In the genomic region with DNA sequence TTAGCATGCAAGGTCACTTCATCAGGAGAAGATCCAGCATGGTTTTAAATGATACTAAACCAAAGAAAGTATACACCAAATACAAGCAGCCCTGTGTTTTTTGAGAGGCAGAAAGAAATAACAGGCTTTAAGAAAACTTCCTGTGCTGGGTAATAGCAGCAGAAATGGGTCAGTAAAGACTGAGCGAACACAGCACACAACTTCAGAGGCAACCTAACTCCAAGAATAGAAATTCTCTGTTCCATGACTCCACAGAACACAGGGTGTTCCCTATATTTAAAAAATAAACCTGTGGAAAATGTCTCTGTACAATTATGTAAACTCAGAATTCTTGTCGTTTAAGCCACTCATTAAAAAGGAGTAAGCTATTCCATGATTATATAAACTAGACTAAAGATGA, we compare ENCODE assay signal across 17 mouse cellular contexts.
"Had no signal": no experiment of that assay in that cellular context is flagged by ENCODE, and none has a peak within 500 bp of the region (broad histone marks: within the 10 kb centered on the region; RNA-seq: fewer than 3 reads in every experiment).

No protein-coding gene starts in this region.

- ATAC-seq: midbrain, embryonic 16.5 days had no signal

- H3K4me3 ChIP-seq: midbrain, embryonic 10.5 days; midbrain, embryonic 12.5 days; myocyte; neural tube, embryonic 13.5 days; neural tube, embryonic 15.5 days; stomach, embryonic 15.5 days had no signal

- H3K27ac ChIP-seq: midbrain, embryonic 10.5 days; midbrain, embryonic 12.5 days; neural tube, embryonic 13.5 days; neural tube, embryonic 15.5 days; stomach, embryonic 15.5 days; stomach, postnatal 0 days had no signal

- DNase-seq: lung, adult 18-20 months; lung, embryonic 14.5 days; lung, postnatal 10 days; lung, postnatal 4 days; midbrain, embryonic 14.5 days; right cerebral cortex, postnatal 14 days; thymus, adult 2 months; thymus, postnatal 25 days; thymus, postnatal 4 days had no signal
